Mouse (Mus musculus) layer of hippocampus, adult 8-10 months (tissue): ENCODE results near the gene Syt7. TPM values are rescaled to one million over a fixed set of nuclear protein-coding genes. Genes with fewer than 3 reads are reported as not detected.

ENCODE experiments used
- DNase-seq, 2 experiments: peaks; one replicate each; pipeline ENCODE4 v3.0.0; 2022; ENCODE audit warnings: low spot score in 2 of 2
- total RNA-seq, 4 experiments: library from RNA; stranded (reverse); gene quantifications; 2 replicates each; pipeline ENCODE4 v1.2.4; 2022

Gene Syt7
- total RNA-seq: 100 to 1,000 TPM; 241 to 317 (median 281) TPM

DNA sequence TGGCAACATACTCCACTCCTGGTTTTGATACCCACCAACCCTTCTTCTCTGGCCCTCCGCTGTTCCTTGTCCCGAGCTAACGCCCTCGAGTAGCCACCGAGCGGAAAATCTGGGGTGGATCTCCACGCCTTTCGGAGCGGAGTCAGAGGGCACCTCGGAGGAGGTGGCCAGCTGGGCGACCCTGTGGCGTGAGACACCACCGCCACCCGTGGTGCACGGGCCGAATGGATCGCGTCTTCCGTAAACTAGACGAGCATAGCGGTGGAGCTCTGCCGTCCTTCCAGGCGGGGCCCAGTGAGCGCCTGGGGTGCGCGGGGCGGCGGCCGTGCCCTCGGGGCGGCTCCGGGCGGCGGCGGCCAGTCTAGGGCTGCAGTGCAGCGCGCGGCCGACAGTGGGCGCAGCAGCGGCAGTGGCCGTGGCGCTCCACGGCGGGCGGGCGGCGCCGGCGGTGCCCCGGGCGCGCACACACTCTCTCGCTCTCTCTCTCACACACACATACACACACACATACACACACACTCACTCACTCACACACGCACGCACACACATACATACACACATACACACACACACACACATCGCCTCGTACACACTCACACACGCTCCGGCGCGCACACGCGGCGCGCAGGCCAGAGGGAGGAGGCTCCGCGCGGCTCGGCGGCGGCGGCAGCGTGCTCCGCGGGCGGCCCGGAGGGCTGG lies at the start of gene Syt7:
TSS of gene Syt7 (plus strand) at position 476 of the 699 bp plus-strand sequence.
- peak; percentile 68 to 71 for DNase-seq

DNA sequence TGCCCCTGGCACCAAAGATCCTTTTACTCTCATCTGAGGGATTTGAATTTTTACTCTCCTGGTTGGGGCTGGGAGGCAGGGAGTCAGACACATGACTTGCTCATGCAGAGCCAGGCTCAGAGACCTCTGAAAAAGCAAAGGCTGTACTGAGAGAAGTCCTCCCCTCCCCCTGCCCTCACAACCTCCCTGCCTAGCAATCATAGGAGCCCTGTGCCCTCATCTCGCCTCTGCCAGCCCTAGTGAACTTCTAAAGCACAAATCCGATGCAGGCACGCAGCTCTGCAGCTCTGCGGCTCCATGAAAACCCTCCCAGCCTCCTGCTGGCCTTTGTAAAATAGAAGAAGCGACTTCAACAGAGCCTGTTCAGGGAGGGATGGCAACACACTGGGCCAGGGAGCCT lies 49.6 kb upstream of the Syt7 start:
- DNase-seq: no peak

DNA sequence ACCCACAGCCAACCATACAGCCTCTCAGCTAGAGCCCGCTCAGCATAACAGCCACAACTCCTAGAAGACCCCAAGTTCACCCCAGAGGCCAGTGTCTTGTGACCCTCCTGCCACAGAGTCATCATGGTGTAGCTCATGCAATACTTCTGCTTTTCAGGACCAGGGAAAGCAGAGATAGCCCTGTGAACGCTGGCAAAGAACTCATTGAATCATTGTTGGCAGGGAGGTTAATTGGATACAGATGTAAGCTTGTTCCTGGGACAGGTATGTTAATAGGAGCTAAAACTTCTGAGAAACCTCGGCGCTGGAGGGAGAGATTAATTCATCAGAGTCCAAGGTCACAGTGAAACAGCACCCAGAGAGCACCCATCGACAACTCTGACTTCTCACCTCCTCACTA lies 48.2 kb upstream of the Syt7 start:
- DNase-seq: no peak

DNA sequence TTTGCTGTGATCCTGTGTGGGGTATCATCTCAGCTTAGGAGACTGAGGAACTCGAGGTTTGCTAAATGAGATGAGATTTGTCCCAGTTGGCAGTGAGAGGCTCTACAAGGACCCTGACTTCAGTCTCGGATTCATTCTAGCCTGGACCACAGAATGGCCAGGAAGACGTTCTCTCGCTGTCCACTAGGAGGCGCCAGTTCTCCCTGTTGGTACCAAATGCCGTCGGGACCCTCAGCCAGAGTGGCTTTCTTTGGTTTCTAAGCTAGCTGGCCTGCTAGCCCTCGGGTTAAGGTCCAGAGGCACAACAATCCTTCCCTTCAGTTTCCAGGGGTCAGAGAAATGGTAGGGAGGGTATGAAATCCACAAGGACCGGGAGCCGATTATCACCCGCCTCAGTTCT lies 47.7 kb upstream of the Syt7 start:
- DNase-seq: peak; percentile 49 to 62

DNA sequence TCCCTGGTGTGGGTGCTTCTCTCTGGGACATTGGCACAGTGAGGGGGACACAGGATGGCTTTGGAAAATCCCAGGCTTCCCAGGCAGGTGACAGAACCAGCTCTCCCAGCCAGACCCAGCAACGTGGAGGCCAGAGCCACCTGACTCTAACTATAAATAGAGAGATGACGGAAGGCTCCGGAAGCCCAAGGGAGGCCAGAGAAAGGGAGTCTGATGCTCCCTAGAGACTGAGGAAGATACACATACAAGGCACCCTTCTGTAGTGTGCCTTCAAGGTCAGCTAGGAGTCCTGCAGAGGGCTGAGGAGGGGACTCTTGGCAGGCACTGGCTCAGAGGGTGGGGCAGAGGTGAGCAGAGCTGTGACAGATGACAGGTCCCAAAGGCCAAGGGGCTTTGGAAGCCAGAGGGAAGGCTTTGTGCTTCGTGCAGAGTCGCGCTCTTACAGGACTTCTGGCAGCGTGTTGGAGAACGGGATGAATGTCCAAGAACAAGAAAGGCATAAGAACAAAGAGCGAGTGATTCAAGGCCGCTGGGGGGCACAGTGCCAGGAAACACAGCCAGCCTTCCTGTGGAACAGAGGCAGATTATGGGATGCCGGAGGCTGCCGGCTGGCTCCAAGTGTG lies 47.0 kb upstream of the Syt7 start:
- peak; percentile 75 to 82 for DNase-seq

DNA sequence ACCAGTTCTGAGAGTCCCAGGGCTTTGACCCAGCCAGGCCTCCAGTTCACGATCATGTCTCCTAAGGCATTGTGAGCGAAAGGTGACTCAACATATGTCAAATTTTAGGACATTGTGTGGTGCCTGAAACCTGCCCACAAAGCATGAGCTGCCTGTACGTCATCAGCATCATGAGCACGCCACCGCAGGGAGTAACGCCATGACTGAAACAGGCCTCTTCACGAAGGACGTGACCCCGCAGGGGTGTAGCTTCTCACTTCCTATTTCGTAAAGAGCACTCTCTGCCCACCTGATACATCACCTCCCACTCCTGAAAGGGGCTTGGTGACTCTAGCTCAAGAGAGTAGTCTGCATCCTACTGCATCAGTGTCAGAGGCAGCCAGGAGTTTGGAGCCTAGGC lies 45.0 kb upstream of the Syt7 start:
- no peak for DNase-seq

DNA sequence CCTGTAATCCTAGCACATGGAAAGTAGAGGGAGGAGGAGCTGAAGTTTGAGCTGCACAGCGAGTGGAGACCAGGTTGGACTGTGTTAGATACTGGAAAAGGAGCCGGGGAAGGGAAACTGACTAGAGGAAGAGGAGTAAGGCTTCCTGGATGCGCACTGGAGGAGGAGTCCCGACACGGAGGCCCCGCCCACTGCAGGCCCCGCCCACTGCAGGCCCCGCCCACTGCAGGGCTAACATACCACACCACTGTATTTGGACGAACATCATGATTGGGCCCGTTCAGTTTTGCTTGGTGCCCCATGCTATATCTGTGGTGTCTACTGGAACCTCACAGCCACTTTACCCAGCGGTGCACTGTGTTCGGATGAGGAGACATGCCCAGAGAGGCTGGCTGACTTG lies 43.2 kb upstream of the Syt7 start:
- DNase-seq: no peak

DNA sequence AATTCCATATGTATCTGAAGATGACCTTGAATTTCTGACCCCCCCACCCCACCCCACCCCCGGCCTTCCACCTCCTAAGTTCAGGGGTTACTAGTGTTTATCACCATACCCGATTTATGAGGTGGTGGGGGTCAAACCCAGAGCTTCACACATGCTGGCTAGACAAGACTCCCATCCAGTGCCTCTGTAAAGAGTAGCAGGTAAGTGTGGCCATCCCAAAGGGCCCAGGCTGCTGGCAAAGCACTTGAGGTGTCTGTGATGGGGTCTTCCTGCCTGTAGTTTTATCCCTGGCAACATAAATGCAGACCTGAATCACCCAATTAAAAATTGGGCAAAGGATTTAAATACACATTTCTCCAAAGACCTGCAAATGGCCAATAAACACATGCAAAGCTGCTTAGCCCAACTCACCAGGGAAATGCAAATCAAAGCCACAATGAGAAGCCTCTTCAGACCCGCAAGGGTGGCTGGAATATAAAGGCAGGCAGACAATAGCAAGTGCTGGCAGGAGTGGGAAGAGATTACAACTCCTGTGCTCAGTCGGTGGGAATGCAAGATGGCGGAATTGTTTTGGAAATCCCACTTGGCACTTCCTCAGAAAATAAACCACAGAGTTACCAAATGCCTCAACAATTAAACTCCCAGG lies 41.1 kb upstream of the Syt7 start:
- DNase-seq: no peak

DNA sequence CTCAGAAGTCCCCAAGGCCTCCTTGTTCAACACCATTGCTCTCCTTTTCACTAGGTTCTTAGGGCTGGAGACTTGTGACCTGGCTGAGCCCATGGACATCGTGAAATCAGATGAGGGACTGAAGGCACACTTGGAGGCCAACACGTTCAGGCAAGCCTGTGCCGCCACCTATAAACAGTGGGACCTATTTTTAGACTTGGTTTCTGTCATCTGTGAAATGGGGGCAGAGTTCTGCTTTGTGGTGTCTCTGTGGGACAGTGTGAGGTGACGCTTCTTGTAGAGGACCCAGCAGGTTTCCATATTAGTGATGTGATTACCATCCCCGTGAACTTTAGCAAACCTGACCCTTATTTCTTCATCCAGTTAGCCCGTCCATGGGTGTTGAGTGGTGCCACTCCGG lies 36.7 kb upstream of the Syt7 start:
- no peak for DNase-seq

DNA sequence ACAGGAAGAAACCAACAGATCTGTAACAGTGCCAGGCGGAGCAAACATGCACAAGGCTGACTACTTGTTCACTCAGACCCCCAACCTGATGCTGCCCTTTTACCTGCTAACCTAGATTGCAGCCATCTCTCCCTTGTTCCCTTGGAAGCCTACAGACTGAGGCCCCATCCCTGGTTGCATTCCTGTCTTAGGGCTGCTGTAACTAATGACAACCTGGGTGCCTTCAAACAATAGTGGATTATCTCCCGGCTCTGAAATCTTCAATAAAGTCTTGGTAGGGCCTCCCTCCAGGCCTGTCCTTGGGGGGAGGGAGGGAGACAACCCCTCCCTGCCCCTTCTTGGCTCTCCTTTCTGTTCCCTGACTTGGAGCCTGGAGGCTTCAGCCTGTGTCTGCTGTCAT lies 34.1 kb upstream of the Syt7 start:
- DNase-seq: no peak

DNA sequence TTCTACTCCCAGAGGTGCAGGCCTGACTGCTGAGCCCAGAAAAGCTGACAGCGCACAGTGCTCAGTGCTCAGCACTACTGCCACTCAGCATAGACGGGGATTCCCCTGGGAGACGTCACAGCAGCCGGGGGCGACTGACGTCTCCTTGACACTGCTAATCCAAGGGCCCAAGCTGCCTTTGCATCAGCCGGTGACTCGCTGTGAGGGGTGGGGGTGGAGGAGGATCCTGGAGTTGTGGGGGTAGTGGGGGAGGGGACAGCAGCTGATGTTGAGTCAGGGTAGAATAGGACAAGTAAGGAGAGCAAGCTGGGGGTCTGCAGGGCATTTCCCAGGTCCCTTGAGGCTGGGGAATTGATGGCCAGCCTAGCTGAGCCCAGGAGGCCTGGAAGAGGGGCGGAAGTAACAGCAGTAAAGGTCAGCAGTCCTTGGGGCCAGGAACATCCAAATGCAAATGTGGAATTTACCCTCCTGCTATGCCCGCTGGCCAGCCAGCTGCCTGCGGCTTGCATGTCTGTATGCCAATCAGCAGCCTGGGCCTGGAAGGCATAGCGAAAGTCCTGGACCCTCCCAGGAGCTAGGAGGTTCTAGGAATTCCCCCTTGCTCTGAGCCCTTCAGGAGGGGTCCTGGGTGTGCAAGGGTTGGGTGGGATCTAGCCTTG lies 31.9 kb upstream of the Syt7 start:
- no peak for DNase-seq

DNA sequence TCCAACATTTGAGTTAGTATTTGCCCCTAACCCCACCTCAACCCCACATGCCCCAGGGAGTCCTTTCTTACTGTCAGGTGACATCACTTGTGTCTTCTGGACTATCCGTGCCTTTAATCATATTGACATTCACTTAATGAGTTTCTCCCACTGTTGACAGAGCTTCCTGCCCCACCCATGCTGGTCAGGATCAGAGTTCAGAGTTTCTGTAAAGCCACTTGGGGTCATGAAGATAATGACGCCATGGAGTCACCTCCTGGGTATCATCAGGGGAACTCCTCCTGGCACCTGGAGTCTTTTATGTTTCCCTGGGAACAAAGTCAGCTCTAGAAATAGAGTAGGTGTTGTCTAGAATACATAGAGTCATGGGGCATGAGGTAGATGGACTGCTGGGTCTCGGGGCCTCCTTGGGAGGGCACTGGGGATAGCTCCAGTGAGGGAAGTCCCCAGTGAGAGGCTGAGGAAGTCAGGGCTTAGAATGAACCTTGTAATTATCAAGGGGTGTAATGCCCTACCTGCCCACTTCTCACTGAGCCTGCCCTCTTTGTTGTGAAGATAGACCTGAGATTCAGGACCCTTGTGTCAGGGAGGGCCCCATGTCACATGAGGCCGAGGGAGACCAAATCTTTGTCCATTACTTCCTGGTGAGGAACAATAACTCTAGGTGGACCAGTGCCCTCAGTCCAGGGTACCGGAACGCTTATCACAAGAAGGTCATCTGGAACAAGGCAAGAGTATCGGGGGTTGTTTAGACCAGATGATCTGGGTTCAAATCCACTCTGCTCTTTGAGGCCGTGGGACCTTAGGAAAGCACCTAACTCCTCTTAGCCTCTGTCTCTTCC lies 29.6 kb upstream of the Syt7 start:
- DNase-seq: no peak

DNA sequence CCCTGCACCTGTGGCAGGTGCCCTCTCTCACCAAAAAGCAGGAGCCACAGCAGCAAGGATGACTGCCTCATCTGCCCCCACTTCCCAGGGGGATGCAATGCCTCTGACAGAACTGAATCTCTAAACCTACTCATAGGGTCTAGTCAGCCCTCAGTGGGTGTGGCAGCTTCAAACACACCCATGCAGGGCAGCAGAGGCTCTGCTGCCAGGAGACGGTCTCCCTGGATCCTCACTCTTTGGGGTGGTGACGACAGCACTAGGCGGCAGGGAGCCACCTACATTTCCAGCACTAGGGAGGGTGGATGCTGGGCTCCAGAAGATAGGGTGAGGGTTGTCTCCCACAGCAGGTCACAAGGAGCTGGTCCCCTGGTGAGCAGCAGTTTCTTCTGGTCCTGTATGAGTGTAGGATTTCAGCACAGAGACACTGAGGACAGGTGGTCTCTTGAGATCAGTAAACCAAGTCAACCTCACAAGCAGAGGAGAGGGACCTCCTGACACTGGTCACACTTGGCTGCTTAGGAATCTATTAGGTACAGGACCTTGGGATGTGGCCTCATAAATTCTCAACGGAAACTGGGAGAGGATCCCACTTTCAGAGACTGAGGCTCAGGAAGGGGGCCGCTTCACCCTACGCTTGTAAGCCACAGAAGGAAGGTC lies 26.3 kb upstream of the Syt7 start:
- DNase-seq: no peak

DNA sequence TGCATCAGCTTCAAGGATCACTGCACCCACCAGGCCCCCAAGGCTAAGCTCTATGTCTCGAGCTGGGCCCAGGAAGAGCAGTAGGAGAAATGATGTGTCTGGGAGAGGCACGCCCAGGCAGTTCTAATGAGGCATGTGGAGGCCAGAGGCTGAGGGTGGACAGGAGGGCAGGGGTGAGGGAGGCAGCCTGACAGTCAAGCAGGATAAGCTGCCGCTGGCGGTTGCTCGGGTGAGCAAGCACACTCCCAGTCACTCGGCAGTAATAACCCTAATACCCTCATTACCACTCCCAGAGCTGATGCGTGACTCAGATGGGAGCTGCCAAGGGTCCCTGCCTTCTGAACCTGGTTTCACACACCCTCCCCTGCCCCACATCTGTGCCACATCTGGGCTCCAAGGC lies 25.0 kb upstream of the Syt7 start:
- DNase-seq: no peak

DNA sequence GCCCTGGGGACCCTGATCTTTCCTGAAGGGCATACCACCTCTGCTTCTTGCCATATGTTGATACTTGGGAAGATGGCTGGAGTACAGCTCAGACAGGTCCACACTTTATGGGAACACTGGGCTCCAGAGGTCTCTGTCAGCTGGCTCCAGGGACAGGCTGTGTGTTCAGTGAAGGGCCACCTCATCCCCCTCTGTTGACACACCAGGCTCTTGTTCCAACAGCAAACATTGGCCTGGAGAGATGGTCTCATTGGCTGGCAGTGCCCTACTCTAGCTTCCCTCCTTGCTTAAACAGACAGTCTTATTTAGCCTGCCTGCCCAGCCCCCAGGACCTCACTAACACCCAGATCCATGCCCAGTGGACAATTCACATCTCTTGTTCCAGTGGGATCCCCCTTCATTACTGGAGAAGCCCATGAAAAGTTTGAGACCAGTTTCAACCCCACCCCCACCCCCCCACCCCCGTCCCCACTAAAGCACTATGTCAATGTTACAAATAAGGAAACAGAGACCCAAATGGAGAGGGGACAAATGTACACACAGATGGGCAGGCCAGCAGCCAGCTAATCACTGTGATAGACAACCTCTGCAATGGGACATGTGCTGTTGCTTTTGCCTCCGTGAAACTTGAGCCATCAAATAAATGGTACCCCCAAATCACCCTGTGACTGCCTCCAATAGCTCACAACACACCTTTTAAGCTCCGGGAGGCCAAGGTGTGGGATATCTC lies 22.6 kb upstream of the Syt7 start:
- DNase-seq: no peak

DNA sequence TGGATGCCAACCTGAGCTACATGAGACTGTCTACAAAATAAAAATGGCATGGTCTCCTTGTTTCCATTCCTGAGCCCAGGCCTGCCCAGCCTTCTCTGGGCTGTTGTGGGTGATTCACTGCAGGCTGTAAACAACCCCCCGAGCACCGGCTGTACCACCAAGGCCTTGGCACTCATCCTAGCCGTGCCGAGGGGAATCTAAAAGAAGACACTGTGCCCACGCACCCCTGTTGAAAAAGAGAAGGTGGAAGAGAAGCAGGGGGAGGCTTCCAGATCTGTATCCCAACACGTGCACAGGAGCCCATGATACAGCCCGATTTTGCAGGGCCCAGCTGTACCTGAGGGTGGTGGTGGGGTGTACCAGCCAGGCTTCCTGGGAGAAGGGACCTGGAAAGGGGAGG lies 21.1 kb upstream of the Syt7 start:
- peak; percentile 68 to 78 for DNase-seq

DNA sequence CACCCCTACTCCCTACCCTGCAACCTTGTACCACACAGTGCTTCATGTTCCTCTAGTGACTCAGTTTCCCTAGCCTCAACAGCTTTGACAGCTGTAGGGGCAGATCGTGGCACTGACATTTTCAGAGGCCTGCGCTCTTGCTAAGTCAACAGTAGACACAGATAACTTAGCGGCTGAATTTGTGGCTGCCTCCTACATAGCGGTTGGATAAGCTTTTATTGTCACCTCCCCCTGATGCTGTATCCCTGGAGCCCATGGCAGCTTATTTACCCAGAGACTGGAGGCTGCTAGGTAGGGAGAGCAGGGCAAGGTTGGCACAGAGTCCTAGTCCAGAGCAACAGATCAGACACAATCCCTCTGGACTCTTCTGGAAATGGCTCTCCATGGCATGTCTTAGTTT lies 19.0 kb upstream of the Syt7 start:
- no peak for DNase-seq

DNA sequence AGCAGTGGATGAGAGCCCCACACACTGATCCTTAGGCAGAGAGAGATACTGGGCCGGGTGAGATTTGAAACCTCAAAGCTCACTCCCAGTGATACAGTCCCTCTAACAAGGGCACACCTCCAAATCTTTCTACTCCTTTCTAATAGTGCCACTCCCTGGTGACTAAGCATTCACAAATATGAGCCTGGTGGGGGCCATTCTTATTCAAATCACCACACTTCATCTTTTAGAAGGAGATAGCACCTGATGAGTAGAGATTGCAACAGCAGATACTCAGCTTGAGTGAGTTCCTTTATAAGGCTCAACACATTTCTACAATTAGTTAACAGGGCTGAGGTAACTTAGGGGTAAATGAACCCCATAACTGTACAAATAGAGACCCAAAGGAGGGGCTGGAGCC lies 15.7 kb upstream of the Syt7 start:
- DNase-seq: no peak

DNA sequence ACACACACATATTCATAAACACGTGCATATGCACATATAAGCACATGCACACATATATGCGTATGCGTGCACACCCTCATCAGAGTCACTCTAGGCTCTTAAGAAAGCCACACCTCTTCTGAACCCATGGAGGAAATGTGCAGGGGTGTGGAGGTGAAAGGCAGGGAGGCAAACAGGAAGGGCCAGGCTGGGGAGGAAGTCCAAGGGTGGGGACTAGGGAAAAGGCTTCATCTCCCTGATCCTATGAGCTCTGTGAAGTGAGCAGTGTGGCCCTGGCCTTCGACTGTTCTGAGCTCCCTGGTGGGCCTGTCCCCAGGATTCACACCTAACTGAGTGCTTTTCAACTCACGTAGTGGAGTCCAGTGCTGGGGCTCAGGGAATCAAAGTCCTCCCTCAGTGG lies 13.6 kb upstream of the Syt7 start:
- no peak for DNase-seq

DNA sequence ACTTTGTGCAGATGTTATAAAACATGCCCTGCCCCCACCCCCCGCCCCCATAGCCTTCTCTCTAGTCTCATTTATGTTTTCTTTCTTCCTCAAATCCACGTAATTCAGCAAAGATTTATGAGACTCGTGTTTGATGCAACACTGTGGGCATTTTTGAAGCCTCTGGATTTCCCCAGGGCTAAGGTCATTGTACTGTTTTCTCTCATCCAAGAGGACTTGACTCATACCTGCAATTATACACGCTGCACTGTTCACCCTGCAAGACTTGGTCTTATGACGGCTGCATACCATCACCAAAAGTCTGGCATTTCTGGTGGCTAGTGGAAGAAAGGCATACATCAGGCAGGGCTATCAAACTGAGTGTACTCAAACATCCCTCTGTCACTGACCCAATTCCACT lies 8.9 kb upstream of the Syt7 start:
- no peak for DNase-seq
